Mouse (Mus musculus): ENCODE data around the gene Itgal.

DNA sequence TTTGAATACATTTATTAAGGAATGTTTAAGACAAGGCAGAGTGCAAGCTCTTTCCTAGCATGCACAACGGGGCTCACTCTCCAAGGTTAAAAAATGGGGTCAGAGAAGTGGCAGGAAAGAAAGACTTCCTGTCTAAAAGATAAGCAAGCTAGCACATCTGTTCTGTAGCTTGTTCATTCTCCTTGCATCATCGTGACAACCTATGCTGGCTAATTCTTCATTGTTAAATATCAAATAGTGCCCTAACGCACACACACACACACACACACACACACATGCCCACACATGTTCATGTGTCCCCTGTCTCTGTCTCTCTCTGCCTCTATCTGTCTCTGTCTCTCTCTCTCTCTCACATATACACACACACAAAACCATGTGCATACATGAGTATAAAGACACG lies 14.9 kb upstream of the Itgal start:
- TF ChIP-seq EP300 (optimal IDR thresholded peaks at IDR 0.05), result no peak
- no peak for TF ChIP-seq CTCF (IDR thresholded peaks at IDR 0.05; ENCODE audit: low read depth)

Data from stomach, postnatal 0 days (tissue).